ENCODE assay signal across 9 mouse cellular contexts in genomic region chr11:87449200-87449547, GRCm38 (mm10). TPM values are rescaled to one million over a fixed set of nuclear protein-coding genes. Genes with fewer than 3 reads are reported as not detected.
DNase-seq lines count a peak whose midpoint lies in the region; ATAC-seq and TF ChIP-seq lines count a peak whose summit lies in the region.
"Had no signal": no experiment of that assay in that cellular context is flagged by ENCODE, and none has a peak within 500 bp of the region (broad histone marks: within the 10 kb centered on the region; RNA-seq: fewer than 3 reads in every experiment).

No protein-coding gene starts in this region.

- WGBS in heart, embryonic 16.5 days = 13% methylated on average over 3 of the region's 3 CpGs
- WGBS in spleen, adult 2 months = 8% methylated on average over 3 of the region's 3 CpGs
- WGBS in liver, embryonic 13.5 days (ENCODE audit: insufficient replicate concordance) = 8% methylated on average over 3 of the region's 3 CpGs
- WGBS in stomach, postnatal 0 days = 9% methylated on average over 3 of the region's 3 CpGs

- H3K4me2 ChIP-seq in heart, embryonic 16.5 days (ENCODE audit: low read depth, low read length) = peak overlapping the region; percentile 5; the same call in 1 of the 2 replicates
- H3K4me2 ChIP-seq in liver, embryonic 13.5 days = no peak overlapping the region
- H3K4me2 ChIP-seq in stomach, postnatal 0 days (replicated peaks; ENCODE audit: low read depth) = no peak overlapping the region

- H3K27ac ChIP-seq in heart, embryonic 16.5 days (ENCODE audit: low read length) = peak overlapping the region; percentile 81
- peak overlapping the region; percentile 18; the same call in 1 of the 2 replicates for H3K27ac ChIP-seq in spleen, adult 2 months (ENCODE audit: insufficient read depth, low read length)
- H3K27ac ChIP-seq in liver, embryonic 13.5 days = peak overlapping the region; percentile 87
- peak overlapping the region; percentile 45 for H3K27ac ChIP-seq in stomach, postnatal 0 days (replicated peaks)
- H3K27ac ChIP-seq: macrophage had no signal

- no peaks in the 10 kb centered on the region for H3K9me3 ChIP-seq in heart, embryonic 16.5 days (replicated peaks; ENCODE audit: control insufficient read depth, low read length)
- no peaks in the 10 kb centered on the region for H3K9me3 ChIP-seq in liver, embryonic 13.5 days (replicated peaks)
- H3K9me3 ChIP-seq in stomach, postnatal 0 days (ENCODE audit: control insufficient read depth, low read length) = no peaks in the 10 kb centered on the region

- no peak overlapping the region for H3K4me3 ChIP-seq in heart, embryonic 16.5 days (ENCODE audit: low read length)
- H3K4me3 ChIP-seq in spleen, adult 2 months (ENCODE audit: extremely low read depth, insufficient read depth, insufficient read length) = no peak overlapping the region
- H3K4me3 ChIP-seq in liver, embryonic 13.5 days (replicated peaks) = no peak overlapping the region
- H3K4me3 ChIP-seq in stomach, postnatal 0 days (ENCODE audit: low read depth, low read length) = no peak overlapping the region

- no peak for ATAC-seq in heart, embryonic 16.5 days (replicated peaks; ENCODE audit: extremely low read depth, insufficient read depth, low FRiP score)
- ATAC-seq in liver, embryonic 13.5 days (ENCODE audit: low read depth) = no peak
- ATAC-seq in stomach, postnatal 0 days (ENCODE audit: low FRiP score, low TSS enrichment) = no peak
- ATAC-seq in CD4-positive, CD25-positive, alpha-beta regulatory T cell, adult 4 months = no peak

- TF ChIP-seq POLR2A in spleen, adult 2 months (IDR thresholded peaks at IDR 0.05; ENCODE audit: low read depth, low read length) = no peak

- no peak overlapping the region; the same call in 1 of the 2 replicates for H3K9ac ChIP-seq in heart, embryonic 16.5 days (ENCODE audit: low read length)
- peak overlapping the region; percentile 2; the same call in 1 of the 2 replicates for H3K9ac ChIP-seq in liver, embryonic 13.5 days
- no peak overlapping the region for H3K9ac ChIP-seq in stomach, postnatal 0 days (ENCODE audit: low read length)

- no peak for TF ChIP-seq EP300 in stomach, postnatal 0 days (optimal IDR thresholded peaks at IDR 0.05)

- DNase-seq in heart, postnatal 4 days = no peak
- DNase-seq in spleen, adult 2 months (ENCODE audit: low read depth in 1 of 2, low spot score in 2 of 2) = no peak
- DNase-seq in spleen, postnatal 4 days (ENCODE audit: low spot score in 2 of 2) = no peak
- DNase-seq in liver, embryonic 13.5 days = no peak
- no peak for DNase-seq in stomach, postnatal 0 days (ENCODE audit: low spot score)
- no peak for DNase-seq in right cerebral cortex, adult 2 months (ENCODE audit: low spot score in 2 of 2)

- no peaks in the 10 kb centered on the region for H3K27me3 ChIP-seq in heart, embryonic 16.5 days (ENCODE audit: control insufficient read depth, insufficient read depth, low read length)
- H3K27me3 ChIP-seq in spleen, adult 2 months (ENCODE audit: control insufficient read depth, insufficient read depth, low read length) = no peaks in the 10 kb centered on the region
- H3K27me3 ChIP-seq in liver, embryonic 13.5 days = no peaks in the 10 kb centered on the region
- no peaks in the 10 kb centered on the region for H3K27me3 ChIP-seq in stomach, postnatal 0 days (ENCODE audit: control insufficient read depth, insufficient read depth, low read length)

- TF ChIP-seq CTCF in spleen, adult 2 months (IDR thresholded peaks at IDR 0.05; ENCODE audit: extremely low read depth, insufficient read depth, insufficient read length, insufficient replicate concordance) = no peak
- no peak for TF ChIP-seq CTCF in stomach, postnatal 0 days (IDR thresholded peaks at IDR 0.05; ENCODE audit: low read depth)

- H3K4me1 ChIP-seq in heart, embryonic 16.5 days (ENCODE audit: control insufficient read depth, insufficient read depth, low read length) = peaks cover 10% of the 10 kb centered on the region; the same call in 1 of the 2 replicates
- no peaks in the 10 kb centered on the region; the same call in 1 of the 2 replicates for H3K4me1 ChIP-seq in spleen, adult 2 months (ENCODE audit: control insufficient read depth, insufficient read depth, insufficient read length)
- peaks cover 45% of the 10 kb centered on the region for H3K4me1 ChIP-seq in liver, embryonic 13.5 days (replicated peaks)
- H3K4me1 ChIP-seq in stomach, postnatal 0 days (replicated peaks; ENCODE audit: control insufficient read depth, insufficient read depth) = no peaks in the 10 kb centered on the region

- H3K36me3 ChIP-seq in heart, embryonic 16.5 days (ENCODE audit: control insufficient read depth, insufficient read depth) = no peaks in the 10 kb centered on the region
- H3K36me3 ChIP-seq in spleen, adult 2 months (ENCODE audit: control insufficient read depth, insufficient read depth, low read length) = no peaks in the 10 kb centered on the region
- H3K36me3 ChIP-seq in liver, embryonic 13.5 days = no peaks in the 10 kb centered on the region
- H3K36me3 ChIP-seq in stomach, postnatal 0 days (ENCODE audit: control insufficient read depth, insufficient read depth, low read length) = no peaks in the 10 kb centered on the region

RNA-seq across cellular contexts. Expression of gene Tex14, which starts 44.3 kb away (rescaled TPM):
- polyA plus RNA-seq in heart, embryonic 16.5 days (2015; fragmentation: Nextera tagmentation; extraction: Ambion mirVana) = 0.06 and 0.42 TPM in 2 replicates
- not detected for total RNA-seq in heart, postnatal 4 days (2021)
- 0.16 TPM in 2 replicates for polyA plus RNA-seq in spleen, adult 2 months (2012; rRNA removed)
- 0.10 and 0.15 TPM in 2 replicates for polyA plus RNA-seq in liver, embryonic 13.5 days (2015; fragmentation: Nextera tagmentation; extraction: Ambion mirVana)
- polyA plus RNA-seq in stomach, postnatal 0 days (2015; fragmentation: Nextera tagmentation; extraction: Ambion mirVana) = 0.98 and 1.6 TPM in 2 replicates
- polyA plus RNA-seq in CD4-positive, CD25-positive, alpha-beta regulatory T cell, adult 4 months (2017; shearing (Covaris generic)) = 1 to 10 TPM in 1 of 2 experiments, under 1 TPM in 1; 0.28 to 1.1 TPM

RNA-seq across cellular contexts. Expression of gene Rad51c, which starts 44.4 kb away (rescaled TPM):
- polyA plus RNA-seq in heart, embryonic 16.5 days (2015; fragmentation: Nextera tagmentation; extraction: Ambion mirVana) = 9.2 and 10.1 TPM in 2 replicates
- 10 to 100 TPM; 10.5 to 11.1 TPM for total RNA-seq in heart, postnatal 4 days (2021)
- 0.56 and 0.67 TPM in 2 replicates for polyA plus RNA-seq in spleen, adult 2 months (2012; rRNA removed)
- 5.0 and 5.6 TPM in 2 replicates for polyA plus RNA-seq in liver, embryonic 13.5 days (2015; fragmentation: Nextera tagmentation; extraction: Ambion mirVana)
- polyA plus RNA-seq in stomach, postnatal 0 days (2015; fragmentation: Nextera tagmentation; extraction: Ambion mirVana) = 1.7 and 1.8 TPM in 2 replicates
- polyA plus RNA-seq in CD4-positive, CD25-positive, alpha-beta regulatory T cell, adult 4 months (2017; shearing (Covaris generic)) = 1 to 10 TPM; 1.2 to 1.7 TPM

Comparison
In these comparisons a context has a peak if more than half of its experiments do, and no peak if none do; other contexts are left out.
1. H3K27ac ChIP-seq: peak in every context shown above with its lines; median percentile 87 in liver, embryonic 13.5 days; 81 in heart, embryonic 16.5 days; 45 in stomach, postnatal 0 days; 18 in spleen, adult 2 months.